Mouse (Mus musculus): Measurements from ENCODE around the gene Wars. TPM values are rescaled to one million over a fixed set of nuclear protein-coding genes. Genes with fewer than 3 reads are reported as not detected.
A peak's percentile ranks its signal among the peaks of the same experiment; 100 is the strongest.

Gene Wars
- 70.7 and 76.0 TPM in 2 replicates for polyA plus RNA-seq (2015; fragmentation: Nextera tagmentation; extraction: Ambion mirVana)

GRCm38 (mm10) chr12:108893715-108894431 is at the start of gene Wars:
Wars (minus strand) TSS chr12:108894174.
- TF ChIP-seq EP300 (optimal IDR thresholded peaks at IDR 0.05), result no peak
- peak; percentile 3; the same call in 1 of the 2 replicates for TF ChIP-seq CTCF (IDR thresholded peaks at IDR 0.05; ENCODE audit: low read depth)
- peak within 1 kb of the TSS; percentile 74 for H3K27ac ChIP-seq (replicated peaks)
- under 1% methylated on average over 54 of the region's 58 CpGs for WGBS
- H3K4me2 ChIP-seq (replicated peaks; ENCODE audit: low read depth), result peak within 1 kb of the TSS; percentile 92
- ATAC-seq (ENCODE audit: low FRiP score, low TSS enrichment) (peak; percentile 99), DNase-seq (ENCODE audit: low spot score) (peak; percentile 97)
- no peaks in the 10 kb centered on the region for H3K27me3 ChIP-seq (ENCODE audit: control insufficient read depth, insufficient read depth, low read length)
- no peaks in the 10 kb centered on the region; the same call in 1 of the 2 replicates for H3K4me1 ChIP-seq (replicated peaks; ENCODE audit: control insufficient read depth, insufficient read depth)
- H3K9ac ChIP-seq (ENCODE audit: low read length), result peak within 1 kb of the TSS; percentile 75
- H3K36me3 ChIP-seq (ENCODE audit: control insufficient read depth, insufficient read depth, low read length), result peaks cover 2% of the 10 kb centered on the region; the same call in 1 of the 2 replicates
- H3K9me3 ChIP-seq (ENCODE audit: control insufficient read depth, low read length), result no peaks in the 10 kb centered on the region
- H3K4me3 ChIP-seq (ENCODE audit: low read depth, low read length), result peak within 1 kb of the TSS; percentile 92

DNA sequence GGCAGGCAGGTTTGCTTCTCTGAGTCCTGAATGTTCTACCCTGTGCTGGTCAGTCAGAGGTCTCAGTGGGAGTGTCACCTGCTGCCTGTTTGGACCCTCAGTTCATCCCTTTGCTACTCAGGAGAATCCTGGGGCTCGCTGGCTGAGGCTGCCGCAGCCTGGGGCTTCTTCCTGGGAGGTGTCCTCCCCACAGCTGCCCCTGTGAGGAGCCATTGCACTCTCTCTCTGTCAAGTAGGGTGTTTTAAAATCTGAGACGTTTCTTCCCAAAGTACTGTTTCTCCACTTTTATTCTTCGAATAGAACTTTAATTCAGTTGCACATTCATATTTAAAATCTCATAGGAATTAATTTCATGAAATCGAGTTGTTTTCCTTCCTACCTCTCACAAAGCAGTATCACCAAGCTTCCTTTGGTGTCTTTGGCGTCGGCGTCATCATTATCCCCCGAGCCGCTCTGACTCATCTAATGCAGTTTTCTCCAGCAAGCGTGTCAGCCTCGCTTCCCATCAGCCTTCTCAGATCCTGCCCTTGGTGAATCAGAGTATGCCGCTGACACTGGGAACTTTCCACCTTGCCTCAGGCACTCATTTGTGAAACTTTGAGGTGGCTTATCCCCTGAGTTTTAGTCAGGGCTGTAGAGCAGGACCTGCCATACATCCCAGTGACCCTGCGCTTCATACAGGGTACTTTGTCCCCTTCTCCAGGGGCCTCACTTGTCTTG is 48.4 kb upstream of the Wars start:
- Histone ChIP-seq H3K27ac (replicated peaks) (no peak overlapping the region), H3K9ac (ENCODE audit: low read length) (no peak overlapping the region), H3K9me3 (ENCODE audit: control insufficient read depth, low read length) (no peaks in the 10 kb centered on the region), H3K27me3 (ENCODE audit: control insufficient read depth, insufficient read depth, low read length) (no peaks in the 10 kb centered on the region), H3K36me3 (ENCODE audit: control insufficient read depth, insufficient read depth, low read length) (no peaks in the 10 kb centered on the region), H3K4me2 (replicated peaks; ENCODE audit: low read depth) (no peak overlapping the region), H3K4me1 (replicated peaks; ENCODE audit: control insufficient read depth, insufficient read depth) (no peaks in the 10 kb centered on the region), H3K4me3 (ENCODE audit: low read depth, low read length) (no peak overlapping the region)
- WGBS, result 79% methylated on average over 14 of the region's 14 CpGs
- no peak for TF ChIP-seq EP300 (optimal IDR thresholded peaks at IDR 0.05)
- TF ChIP-seq CTCF (IDR thresholded peaks at IDR 0.05; ENCODE audit: low read depth), result 0 out of 2 replicates have a peak, but pooled peaks have one; percentile 10
- ATAC-seq (ENCODE audit: low FRiP score, low TSS enrichment) (no peak), DNase-seq (ENCODE audit: low spot score) (no peak)

GRCm38 (mm10) chr12:108941282-108941681 is 47.3 kb upstream of the Wars start:
- no peak for ATAC-seq (ENCODE audit: low FRiP score, low TSS enrichment)
- Histone ChIP-seq H3K9ac (ENCODE audit: low read length) (no peak overlapping the region), H3K4me2 (replicated peaks; ENCODE audit: low read depth) (no peak overlapping the region), H3K27me3 (ENCODE audit: control insufficient read depth, insufficient read depth, low read length) (no peaks in the 10 kb centered on the region), H3K4me3 (ENCODE audit: low read depth, low read length) (no peak overlapping the region), H3K27ac (replicated peaks) (no peak overlapping the region), H3K4me1 (replicated peaks; ENCODE audit: control insufficient read depth, insufficient read depth) (no peaks in the 10 kb centered on the region), H3K9me3 (ENCODE audit: control insufficient read depth, low read length) (no peaks in the 10 kb centered on the region), H3K36me3 (ENCODE audit: control insufficient read depth, insufficient read depth, low read length) (no peaks in the 10 kb centered on the region)
- no peak for DNase-seq (ENCODE audit: low spot score)
- peak; percentile 36; the same call in 1 of the 2 replicates for TF ChIP-seq CTCF (IDR thresholded peaks at IDR 0.05; ENCODE audit: low read depth)
- no peak for TF ChIP-seq EP300 (optimal IDR thresholded peaks at IDR 0.05)
- 49% methylated on average over 2 of the region's 2 CpGs for WGBS

GRCm38 (mm10) chr12:108940255-108940654 is 46.3 kb upstream of the Wars start:
- Histone ChIP-seq H3K9ac (ENCODE audit: low read length) (no peak overlapping the region), H3K4me3 (ENCODE audit: low read depth, low read length) (no peak overlapping the region), H3K4me1 (replicated peaks; ENCODE audit: control insufficient read depth, insufficient read depth) (no peaks in the 10 kb centered on the region), H3K36me3 (ENCODE audit: control insufficient read depth, insufficient read depth, low read length) (no peaks in the 10 kb centered on the region), H3K27ac (replicated peaks) (no peak overlapping the region), H3K27me3 (ENCODE audit: control insufficient read depth, insufficient read depth, low read length) (no peaks in the 10 kb centered on the region), H3K4me2 (replicated peaks; ENCODE audit: low read depth) (no peak overlapping the region), H3K9me3 (ENCODE audit: control insufficient read depth, low read length) (no peaks in the 10 kb centered on the region)
- DNase-seq (ENCODE audit: low spot score) (no peak), ATAC-seq (ENCODE audit: low FRiP score, low TSS enrichment) (no peak)
- no peak for TF ChIP-seq EP300 (optimal IDR thresholded peaks at IDR 0.05)
- no peak for TF ChIP-seq CTCF (IDR thresholded peaks at IDR 0.05; ENCODE audit: low read depth)
- 36% methylated on average over 1 of the region's 1 CpGs for WGBS

DNA sequence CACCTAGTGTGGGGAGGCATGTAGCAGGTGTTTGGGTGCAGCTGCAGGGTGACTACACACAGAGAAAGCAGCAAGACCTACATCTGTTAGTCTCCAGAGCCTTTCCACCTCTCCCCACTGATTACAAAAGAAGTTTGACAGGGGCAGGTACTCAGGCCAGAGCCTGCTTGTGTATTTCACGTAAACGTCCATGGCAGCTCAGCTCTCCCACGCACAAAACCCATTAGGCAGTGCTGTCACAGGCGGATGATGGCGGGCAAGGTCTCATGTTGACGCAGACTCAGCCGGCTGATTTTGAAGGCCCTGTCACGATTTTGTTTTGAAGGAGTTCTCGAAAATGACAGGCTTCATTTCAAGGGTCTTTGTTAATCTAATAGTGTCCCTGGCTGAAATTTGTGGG is 45.3 kb upstream of the Wars start:
- no peak overlapping the region for H3K4me3 ChIP-seq (ENCODE audit: low read depth, low read length)
- H3K9me3 ChIP-seq (ENCODE audit: control insufficient read depth, low read length), result no peaks in the 10 kb centered on the region
- no peaks in the 10 kb centered on the region for H3K4me1 ChIP-seq (replicated peaks; ENCODE audit: control insufficient read depth, insufficient read depth)
- no peak overlapping the region for H3K27ac ChIP-seq (replicated peaks)
- 68% methylated on average over 9 of the region's 9 CpGs for WGBS
- H3K27me3 ChIP-seq (ENCODE audit: control insufficient read depth, insufficient read depth, low read length), result no peaks in the 10 kb centered on the region
- H3K36me3 ChIP-seq (ENCODE audit: control insufficient read depth, insufficient read depth, low read length), result no peaks in the 10 kb centered on the region
- no peak overlapping the region for H3K4me2 ChIP-seq (replicated peaks; ENCODE audit: low read depth)
- no peak overlapping the region for H3K9ac ChIP-seq (ENCODE audit: low read length)
- DNase-seq (ENCODE audit: low spot score) (no peak), ATAC-seq (ENCODE audit: low FRiP score, low TSS enrichment) (no peak)
- TF ChIP-seq EP300 (optimal IDR thresholded peaks at IDR 0.05) (no peak), CTCF (IDR thresholded peaks at IDR 0.05; ENCODE audit: low read depth) (no peak)

DNA sequence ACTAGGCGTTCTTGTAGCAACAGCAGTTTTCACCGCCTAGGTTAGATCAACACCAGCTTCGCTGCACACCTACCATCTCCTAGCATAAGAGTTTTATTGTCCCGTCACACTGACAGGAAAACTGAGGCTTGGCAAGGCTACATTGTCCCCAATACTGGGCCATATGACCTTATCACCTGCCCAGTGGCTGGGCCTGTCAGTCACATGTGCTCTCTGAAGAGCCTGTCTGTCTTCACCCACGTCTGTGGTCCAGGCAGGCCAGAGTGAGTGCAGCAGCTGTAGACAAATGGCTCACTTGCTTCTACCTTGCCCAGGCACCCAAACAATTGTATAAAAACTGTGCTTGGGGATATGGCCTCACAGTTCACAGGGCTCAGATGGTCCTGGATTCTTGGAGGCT is 44.9 kb upstream of the Wars start:
- H3K27ac ChIP-seq (replicated peaks), result no peak overlapping the region
- 86% methylated on average over 5 of the region's 5 CpGs for WGBS
- no peak for ATAC-seq (ENCODE audit: low FRiP score, low TSS enrichment)

More for the DNA sequence above, 44.9 kb upstream of the Wars start:
- H3K4me3 ChIP-seq (ENCODE audit: low read depth, low read length), result no peak overlapping the region
- no peak overlapping the region for H3K4me2 ChIP-seq (replicated peaks; ENCODE audit: low read depth)
- no peak for DNase-seq (ENCODE audit: low spot score)
- no peak overlapping the region for H3K9ac ChIP-seq (ENCODE audit: low read length)
- H3K27me3 ChIP-seq (ENCODE audit: control insufficient read depth, insufficient read depth, low read length), result no peaks in the 10 kb centered on the region
- H3K9me3 ChIP-seq (ENCODE audit: control insufficient read depth, low read length), result no peaks in the 10 kb centered on the region
- H3K4me1 ChIP-seq (replicated peaks; ENCODE audit: control insufficient read depth, insufficient read depth), result no peaks in the 10 kb centered on the region
- no peak for TF ChIP-seq EP300 (optimal IDR thresholded peaks at IDR 0.05)
- no peaks in the 10 kb centered on the region for H3K36me3 ChIP-seq (ENCODE audit: control insufficient read depth, insufficient read depth, low read length)
